Mouse (Mus musculus) brain, adult 2 months (tissue): ENCODE measurements around the gene Shh.

Source experiments
- DNase-seq: peaks from one replicate; pipeline ENCODE4 v3.0.0; 2011; ENCODE audit warnings: low read depth, low spot score

Shh gene

GRCm38 (mm10) chr5:28459456-28460225 is 7.4 kb downstream of the Shh start:
- no peak for DNase-seq

- DNase-seq, result no peak
These were observed 8.2 kb downstream of the Shh start for GRCm38 (mm10) chr5:28458821-28459240.

GRCm38 (mm10) chr5:28457921-28458641 is 9.0 kb downstream of the Shh start:
- peak; percentile 40 for DNase-seq

- no peak for DNase-seq
These were observed 10.7 kb downstream of the Shh start for GRCm38 (mm10) chr5:28456366-28456765.

- no peak for DNase-seq
These were observed 11.3 kb downstream of the Shh start for GRCm38 (mm10) chr5:28455721-28456120.

- no peak for DNase-seq
These were observed 12.5 kb downstream of the Shh start for GRCm38 (mm10) chr5:28454546-28454945.

GRCm38 (mm10) chr5:28453523-28453922 is 13.5 kb downstream of the Shh start:
- DNase-seq, result no peak

- DNase-seq, result no peak
These were observed 14.0 kb downstream of the Shh start for GRCm38 (mm10) chr5:28453086-28453485.

GRCm38 (mm10) chr5:28451053-28451638 is 15.9 kb downstream of the Shh start:
- DNase-seq, result peak; percentile 87

GRCm38 (mm10) chr5:28450126-28450890 is 16.7 kb downstream of the Shh start:
- no peak for DNase-seq

GRCm38 (mm10) chr5:28425926-28426325 is 41.1 kb downstream of the Shh start:
- DNase-seq, result no peak

- DNase-seq, result no peak
These were observed 43.3 kb downstream of the Shh start for GRCm38 (mm10) chr5:28423781-28424180.

GRCm38 (mm10) chr5:28419640-28420265 is 47.3 kb downstream of the Shh start:
- no peak for DNase-seq

- DNase-seq, result no peak
These were observed 48.3 kb downstream of the Shh start for GRCm38 (mm10) chr5:28418734-28419133.

GRCm38 (mm10) chr5:28416029-28416428 is 51.0 kb downstream of the Shh start:
- DNase-seq, result no peak

- peak; percentile 63 for DNase-seq
These were observed 53.0 kb downstream of the Shh start for GRCm38 (mm10) chr5:28414076-28414475.

- no peak for DNase-seq
These were observed 53.5 kb downstream of the Shh start for GRCm38 (mm10) chr5:28413533-28413932.

- no peak for DNase-seq
These were observed 54.9 kb downstream of the Shh start for GRCm38 (mm10) chr5:28412006-28412685.
